Mouse (Mus musculus) frontal cortex, postnatal 14 days (tissue): ENCODE results near the gene Ttpal.
A peak's percentile ranks its signal among the peaks of the same experiment; 100 is the strongest.

ENCODE experiments used
- DNase-seq, 2 experiments: peaks; one replicate each; pipeline ENCODE4 v3.0.0; 2022; ENCODE audit warnings: low spot score in 2 of 2

The Ttpal gene

DNA sequence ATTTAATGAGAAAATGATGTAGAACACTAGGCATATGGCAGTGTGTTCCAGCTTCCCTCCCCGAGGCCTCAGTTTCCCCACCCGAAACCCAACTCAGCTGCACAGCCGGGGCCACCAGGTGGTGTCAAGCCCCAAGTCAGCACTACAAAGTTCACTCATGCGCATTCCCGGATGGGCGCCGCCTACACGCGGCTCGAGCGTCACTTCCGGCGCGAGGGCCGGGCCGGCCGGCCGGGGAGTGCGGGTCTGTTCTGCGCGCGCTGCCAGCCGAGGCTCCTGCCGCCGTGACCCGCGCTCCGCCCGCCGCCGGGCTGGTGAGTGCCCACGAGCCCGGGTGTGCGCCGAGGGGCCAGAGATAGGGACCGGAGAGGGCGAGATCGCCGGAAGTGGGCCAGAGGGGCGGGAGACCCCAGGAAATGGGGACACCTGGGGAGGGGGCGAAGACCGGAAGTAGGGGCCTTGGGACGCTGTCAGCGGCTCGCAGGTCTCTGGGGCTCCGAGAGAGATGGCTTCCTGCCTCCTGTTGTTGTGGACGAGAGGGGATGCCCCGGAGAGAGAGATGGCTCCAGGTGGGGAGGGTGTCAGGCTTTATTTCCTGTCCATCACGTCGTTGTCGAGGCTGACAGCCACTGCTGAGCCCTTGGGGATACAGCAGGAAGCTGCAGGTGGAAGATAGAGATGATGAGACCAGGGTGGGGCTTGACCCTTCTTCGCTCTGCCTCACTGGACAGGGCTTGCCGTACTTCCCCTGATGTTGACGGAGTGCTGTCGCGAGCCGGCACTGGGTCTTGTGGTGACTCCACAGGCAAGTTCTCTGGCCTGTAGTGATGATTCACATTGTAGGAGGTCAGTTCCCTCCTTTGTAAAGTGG lies at the start of gene Ttpal:
TSS of gene Ttpal (plus strand) at position 214 of the 871 bp plus-strand sequence.
- DNase-seq: peak; percentile 73 to 80

GRCm38 (mm10) chr2:163552518-163552929 lies 49.6 kb upstream of the Ttpal start:
- no peak for DNase-seq

DNA sequence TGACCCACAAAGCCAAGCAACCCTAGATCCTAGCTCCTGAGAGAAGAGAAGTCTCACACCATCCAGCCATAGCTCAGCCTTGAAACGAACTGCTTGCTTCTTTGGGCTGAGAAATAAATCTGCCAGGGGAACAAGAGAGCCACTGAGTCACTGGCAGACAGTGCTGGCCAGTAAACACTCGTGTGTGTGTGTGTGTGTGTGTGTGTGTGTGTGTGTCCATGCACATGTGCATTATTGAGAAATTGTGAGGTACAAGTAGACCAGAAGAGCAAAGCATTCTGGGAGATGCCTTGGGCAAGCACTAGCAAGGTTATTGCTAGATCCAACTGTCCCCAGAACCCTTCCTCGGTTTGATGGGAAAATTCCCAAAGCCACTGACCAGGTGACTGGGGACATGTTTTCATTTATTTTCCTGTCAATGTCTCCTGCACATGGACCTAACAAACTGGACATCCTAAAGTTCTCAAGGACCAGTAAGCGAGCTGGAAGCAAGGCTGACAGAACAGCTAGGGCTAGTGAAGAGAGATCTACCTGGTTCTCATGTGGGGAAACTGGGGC lies 47.6 kb upstream of the Ttpal start:
- no peak for DNase-seq

DNA sequence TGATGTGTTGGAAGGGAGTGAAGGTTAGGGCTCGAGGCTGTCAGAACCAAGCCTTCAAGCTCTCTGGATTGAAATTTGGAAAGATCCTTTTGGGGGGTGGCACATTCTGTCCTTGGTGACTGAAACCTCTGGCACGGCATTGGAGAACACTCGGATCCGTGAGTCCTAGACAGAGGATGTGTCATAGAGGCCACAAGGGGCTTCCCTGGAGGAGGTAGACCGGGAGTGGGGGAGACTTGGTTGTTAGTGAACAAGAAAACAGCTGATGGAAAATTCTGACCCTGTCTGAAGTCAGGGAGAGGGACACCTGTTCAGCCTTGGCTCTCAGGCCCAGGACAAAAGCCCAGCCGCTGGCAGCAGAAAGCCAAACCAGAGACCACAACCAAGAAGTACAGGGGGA lies 47.1 kb upstream of the Ttpal start:
- DNase-seq: no peak

DNA sequence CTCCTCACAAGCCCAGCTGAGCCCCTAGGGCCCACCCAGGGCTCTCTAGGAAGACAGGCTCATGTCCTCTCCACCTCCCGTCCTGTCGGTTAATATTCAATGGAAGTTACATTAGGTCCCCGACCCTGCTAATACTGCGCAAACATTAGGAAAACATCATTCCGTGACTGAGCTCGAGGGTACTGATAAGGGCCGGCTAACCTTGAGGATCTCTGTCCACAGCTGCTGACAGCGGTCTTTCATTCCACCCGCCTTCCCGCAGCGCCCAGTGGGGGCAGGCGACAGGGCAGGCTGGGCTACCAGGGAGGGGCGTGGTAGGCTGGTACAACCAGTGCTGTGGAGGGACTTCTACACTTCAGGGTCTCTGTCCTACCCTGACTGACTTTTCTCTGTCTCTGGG lies 46.7 kb upstream of the Ttpal start:
- DNase-seq: no peak

- DNase-seq: no peak
Observed at GRCm38 (mm10) chr2:163558548-163558947, 43.6 kb upstream of the Ttpal start.

DNA sequence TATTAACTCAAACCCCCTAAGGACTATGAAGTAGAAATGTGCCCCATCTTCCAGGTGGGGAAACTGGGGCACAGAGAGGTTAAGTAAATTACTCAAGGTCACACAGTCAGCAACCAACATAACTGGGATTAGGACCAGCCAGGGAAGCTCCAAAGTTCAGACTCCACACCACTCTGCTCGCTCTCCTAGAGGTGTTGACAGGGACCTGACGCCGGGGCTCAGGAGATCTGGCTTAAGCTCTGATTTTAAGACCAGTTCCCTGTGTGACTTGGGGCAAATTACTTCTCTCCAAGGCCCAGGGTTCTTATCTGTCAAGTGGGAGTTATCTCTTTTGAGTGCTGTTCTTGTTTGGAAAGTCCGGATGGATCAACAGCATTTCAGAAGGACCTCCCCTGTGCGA lies 42.9 kb upstream of the Ttpal start:
- DNase-seq: no peak

DNA sequence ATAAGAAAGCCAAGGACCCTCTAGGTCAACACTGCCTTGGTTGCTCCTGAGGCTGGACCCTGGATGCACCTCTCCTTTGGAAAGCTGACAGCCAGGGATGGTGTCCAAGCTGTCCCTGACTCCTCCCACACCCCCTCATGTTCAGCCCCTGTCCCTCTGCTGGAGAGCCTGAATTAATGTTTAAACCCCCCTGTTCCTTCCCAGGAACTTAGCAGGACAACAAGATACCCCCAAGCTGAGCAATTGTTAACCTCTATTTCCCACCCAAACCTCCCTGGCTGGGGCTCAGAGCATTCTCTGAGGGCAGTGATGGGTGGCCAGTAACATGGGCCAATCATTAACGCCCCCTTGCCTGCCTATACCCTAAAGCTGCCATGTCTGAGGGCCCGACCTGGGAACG lies 41.9 kb upstream of the Ttpal start:
- DNase-seq: no peak

- no peak for DNase-seq
Observed at GRCm38 (mm10) chr2:163561258-163561948, 40.7 kb upstream of the Ttpal start.

DNA sequence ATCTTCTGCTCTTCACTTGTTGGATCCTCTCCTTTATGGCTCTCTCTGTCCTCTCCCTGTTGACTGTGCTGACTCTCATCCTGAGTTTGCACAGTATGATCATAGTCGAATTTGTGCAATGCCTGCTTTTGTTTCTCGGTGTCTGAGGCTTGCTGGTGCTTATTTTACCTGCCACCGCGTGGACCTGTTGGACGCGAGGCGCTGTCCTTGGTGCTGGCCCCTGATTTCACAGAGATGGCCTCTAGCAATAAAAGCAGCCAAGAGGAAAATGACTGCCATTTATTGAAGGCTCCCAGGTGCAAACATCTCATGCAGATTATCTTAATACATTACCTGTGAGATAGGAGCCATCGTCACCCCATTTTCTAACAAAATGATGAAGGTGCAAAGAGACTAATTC lies 37.5 kb upstream of the Ttpal start:
- no peak for DNase-seq

DNA sequence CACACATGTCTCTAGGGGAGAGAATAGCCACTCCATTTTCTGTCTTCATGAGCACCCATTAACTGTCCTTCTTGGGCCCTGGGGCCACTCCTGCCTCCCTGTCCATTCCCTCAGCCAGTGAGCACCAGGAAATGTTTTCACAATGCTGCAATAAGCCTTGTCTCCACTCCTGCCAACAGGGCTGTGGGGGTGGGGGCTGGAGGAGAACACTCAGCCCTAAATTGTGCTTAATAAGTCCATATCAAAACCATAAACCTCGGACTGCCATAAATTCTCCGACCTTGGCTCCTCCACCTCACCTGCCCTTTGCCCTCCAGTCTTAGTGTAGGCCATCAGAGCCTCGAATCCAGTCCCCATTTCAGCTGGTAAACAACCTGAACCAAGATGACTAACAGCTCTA lies 27.8 kb upstream of the Ttpal start:
- no peak for DNase-seq

- DNase-seq: no peak
Observed at GRCm38 (mm10) chr2:163575248-163575647, 26.9 kb upstream of the Ttpal start.

- DNase-seq: no peak
Observed at GRCm38 (mm10) chr2:163577986-163578385, 24.1 kb upstream of the Ttpal start.

DNA sequence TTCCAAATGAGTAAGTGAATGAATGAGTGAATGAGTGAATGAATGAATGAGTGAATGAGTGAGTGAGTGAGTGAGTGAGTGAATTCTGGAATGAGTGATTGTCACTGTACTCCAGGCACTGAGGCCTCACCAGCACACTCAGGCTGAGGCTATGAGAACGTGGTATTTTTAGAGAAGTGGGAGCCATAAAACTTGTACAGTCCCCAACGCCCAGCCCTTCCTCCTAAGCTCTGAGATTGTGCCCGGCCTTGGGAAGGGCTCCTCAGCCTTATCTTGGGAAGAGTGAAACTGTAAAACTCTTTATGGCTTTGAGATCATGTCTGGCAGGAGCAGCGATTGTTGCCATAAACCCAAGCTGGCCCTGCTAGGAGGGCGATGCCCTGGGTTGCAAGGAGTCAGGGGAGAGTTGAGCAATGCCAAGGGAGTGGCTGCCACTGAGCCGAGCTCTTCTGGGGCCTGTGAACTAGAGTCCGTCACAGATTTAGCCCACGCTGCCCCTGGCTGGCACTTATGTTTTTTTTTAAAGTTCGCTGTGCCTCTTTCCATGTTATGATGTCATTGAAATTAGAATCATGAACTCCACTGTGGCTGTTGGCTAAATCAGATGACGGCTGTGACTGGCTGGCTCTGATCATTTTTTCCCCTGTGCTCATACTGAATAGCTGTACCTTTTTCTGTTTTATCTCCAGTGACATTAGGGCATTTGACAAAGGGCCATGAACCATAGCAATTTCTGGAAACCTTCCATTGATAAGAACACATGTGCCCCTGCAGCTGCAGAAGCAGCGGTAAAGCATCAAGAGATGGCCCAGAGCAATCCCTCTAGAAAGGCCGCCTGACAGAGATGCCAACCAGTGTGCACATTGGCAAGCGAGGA lies 21.8 kb upstream of the Ttpal start:
- no peak for DNase-seq

DNA sequence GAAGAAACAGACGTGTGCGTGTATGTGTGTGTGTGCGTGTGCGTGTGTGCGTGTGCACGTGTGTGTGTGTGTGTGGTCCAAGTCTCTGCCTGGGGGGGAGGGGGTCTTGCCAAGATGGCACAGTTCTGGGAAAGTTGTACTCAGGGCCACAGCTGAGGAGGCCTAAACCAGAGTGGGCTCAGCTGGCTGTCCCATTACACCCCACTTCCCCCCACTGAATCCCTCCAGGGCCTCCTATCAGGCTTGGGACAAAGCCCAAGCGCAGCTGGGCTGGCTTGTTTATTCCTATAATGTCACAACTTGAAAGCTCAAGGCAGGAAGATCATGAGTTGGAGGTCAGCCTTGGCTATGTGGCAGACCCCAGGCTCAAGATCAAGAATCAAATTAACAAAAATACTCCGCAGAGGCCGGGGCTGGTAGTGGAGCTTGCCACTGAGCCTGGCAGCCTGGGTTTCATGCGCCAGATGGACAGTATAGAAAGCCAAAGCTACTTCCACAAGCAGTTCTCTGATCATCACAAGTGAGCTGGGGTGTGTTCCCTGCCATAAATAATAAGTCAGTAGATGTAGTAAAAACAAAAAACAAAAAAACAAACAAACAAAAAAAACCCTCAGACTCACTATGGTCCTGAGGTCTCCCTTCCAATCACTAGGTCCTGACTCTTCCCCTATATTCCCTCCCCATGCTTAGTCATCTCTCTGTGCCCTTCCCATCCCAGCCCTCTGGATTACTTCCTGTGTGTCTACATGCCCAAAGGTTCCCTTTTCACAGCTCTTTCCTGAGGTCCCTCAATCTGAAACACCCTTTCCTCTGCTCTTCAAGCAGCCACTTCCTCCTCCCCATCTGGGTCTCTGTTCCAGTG lies 18.7 kb upstream of the Ttpal start:
- no peak for DNase-seq

DNA sequence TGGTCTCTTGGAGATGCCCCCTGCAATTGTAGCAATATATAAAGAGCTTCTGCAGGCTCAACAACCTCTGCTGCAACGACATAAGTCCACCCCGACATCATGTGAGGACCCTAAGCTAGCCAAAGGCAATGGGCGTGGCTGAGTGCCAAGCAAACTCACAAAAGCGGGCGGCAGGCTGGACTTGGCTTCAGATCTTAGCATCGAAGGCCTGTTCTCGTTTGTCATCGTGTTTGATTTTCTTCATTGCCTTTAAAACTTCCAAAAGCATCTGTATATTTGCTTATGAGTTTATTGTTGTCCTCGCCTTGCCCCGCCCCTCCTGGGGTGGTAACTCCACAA lies 18.1 kb upstream of the Ttpal start:
- no peak for DNase-seq

GRCm38 (mm10) chr2:163586384-163587261 lies 15.5 kb upstream of the Ttpal start:
- peak in 1 of 2 experiments; percentile 17 for DNase-seq

DNA sequence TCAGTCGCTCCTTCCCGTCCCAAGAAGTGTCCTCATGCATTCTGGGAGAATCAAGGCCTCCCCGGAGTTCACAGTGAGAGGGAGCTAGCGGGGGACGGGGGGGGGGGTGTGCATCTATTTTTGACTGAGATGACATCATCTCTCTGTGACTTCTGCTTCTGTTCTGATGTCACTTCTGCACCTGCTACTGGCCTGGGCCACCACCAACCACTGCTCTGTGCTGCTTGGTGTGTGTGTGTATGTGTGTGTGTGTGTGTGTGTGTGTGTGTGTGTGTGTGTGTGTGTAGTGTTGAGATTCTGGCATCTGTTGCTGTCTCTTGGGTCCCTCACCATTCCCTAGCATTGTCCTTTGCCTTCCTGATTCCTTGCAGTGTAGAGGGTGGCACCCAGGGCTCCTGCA lies 14.6 kb upstream of the Ttpal start:
- DNase-seq: no peak

GRCm38 (mm10) chr2:163590211-163590610 lies 11.9 kb upstream of the Ttpal start:
- DNase-seq: no peak

DNA sequence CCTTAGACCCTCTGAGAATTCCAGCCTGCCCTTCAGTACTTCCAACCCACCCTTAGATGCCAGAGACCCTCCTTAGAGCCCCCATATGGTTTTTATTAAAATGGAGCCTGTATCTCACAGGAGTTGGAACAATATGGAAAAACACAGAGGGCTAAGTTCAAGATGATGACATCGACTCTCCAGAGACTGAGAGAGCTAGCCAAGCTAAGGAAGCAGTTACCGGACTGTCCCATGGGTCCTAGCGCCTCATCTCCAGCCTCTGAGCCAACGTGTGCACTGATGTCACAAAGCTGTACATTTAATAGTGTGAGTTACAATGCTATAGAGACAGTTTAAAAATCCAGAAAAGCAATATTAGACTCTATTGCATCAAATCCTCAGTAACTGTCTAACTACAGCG lies 11.1 kb upstream of the Ttpal start:
- DNase-seq: no peak
